ENCODE assay signal across 27 mouse cellular contexts in the genomic region with DNA sequence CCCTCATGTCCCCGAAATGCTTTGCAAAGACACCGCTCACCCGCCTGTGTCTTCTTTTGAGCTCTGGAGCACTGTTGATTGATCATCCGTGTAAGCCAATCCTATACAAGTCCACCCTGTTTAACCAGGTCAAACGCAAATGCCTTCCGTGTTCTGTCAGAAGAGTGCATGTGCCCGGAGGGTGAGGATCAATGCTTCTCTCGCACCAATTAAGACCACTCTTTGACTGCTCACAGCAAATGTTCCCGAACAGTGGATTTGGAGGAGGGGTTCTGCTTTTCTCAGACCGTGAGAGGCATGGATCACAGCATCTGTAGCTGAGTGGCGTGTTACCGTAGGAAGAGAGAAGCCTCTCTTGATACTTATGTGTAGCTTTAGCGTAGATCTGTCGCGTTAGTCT. TPM values are rescaled to one million over a fixed set of nuclear protein-coding genes. Genes with fewer than 3 reads are reported as not detected.
"Had no signal": no experiment of that assay in that cellular context is flagged by ENCODE, and none has a peak within 500 bp of the region (broad histone marks: within the 10 kb centered on the region; RNA-seq: fewer than 3 reads in every experiment).

No protein-coding gene starts in this region.

- H3K36me3 ChIP-seq: heart, embryonic 10.5 days; heart, embryonic 15.5 days; hindbrain, embryonic 13.5 days; hindbrain, embryonic 15.5 days; kidney, embryonic 15.5 days; limb, embryonic 13.5 days; limb, embryonic 15.5 days had no signal

- ATAC-seq: hindbrain, postnatal 0 days; intestine, embryonic 16.5 days had no signal

- H3K4me3 ChIP-seq: gastrocnemius, adult 2 months; heart, embryonic 10.5 days; heart, embryonic 13.5 days; heart, embryonic 15.5 days; hindbrain, embryonic 13.5 days; hindbrain, embryonic 15.5 days; kidney, embryonic 15.5 days; limb, embryonic 13.5 days; limb, embryonic 15.5 days had no signal

- H3K4me2 ChIP-seq: heart, embryonic 13.5 days; heart, embryonic 15.5 days; hindbrain, embryonic 13.5 days; hindbrain, embryonic 15.5 days; kidney, embryonic 15.5 days; limb, embryonic 13.5 days; limb, embryonic 15.5 days; liver, embryonic 11.5 days had no signal

- H3K27me3 ChIP-seq: heart, embryonic 13.5 days; heart, embryonic 15.5 days; hindbrain, embryonic 13.5 days; hindbrain, embryonic 15.5 days; kidney, embryonic 15.5 days; limb, embryonic 13.5 days; limb, embryonic 15.5 days had no signal

- DNase-seq: gastrocnemius, adult 2 months; gastrocnemius, postnatal 14 days; gastrocnemius, postnatal 36 days; heart, adult 18-20 months; heart, postnatal 14 days; heart, postnatal 36 days; kidney, adult 11 months; kidney, adult 2 months; kidney, adult 9 months; kidney, postnatal 14 days; kidney, postnatal 36 days; layer of hippocampus, adult 9-11 months; layer of hippocampus, postnatal 36 days; left cerebral cortex, postnatal 4 days had no signal

- H3K9me3 ChIP-seq: heart, embryonic 15.5 days; hindbrain, embryonic 15.5 days; kidney, embryonic 15.5 days; limb, embryonic 13.5 days; limb, embryonic 15.5 days had no signal

- H3K4me1 ChIP-seq: heart, embryonic 15.5 days; limb, embryonic 13.5 days; limb, embryonic 15.5 days had no signal

- H3K9ac ChIP-seq: heart, embryonic 13.5 days; heart, embryonic 15.5 days; hindbrain, embryonic 13.5 days; hindbrain, embryonic 15.5 days; kidney, embryonic 15.5 days; limb, embryonic 13.5 days; limb, embryonic 15.5 days had no signal

- H3K27ac ChIP-seq: gastrocnemius, adult 2 months; heart, embryonic 10.5 days; heart, embryonic 13.5 days; heart, embryonic 15.5 days; hindbrain, embryonic 13.5 days; hindbrain, embryonic 15.5 days; hindbrain, postnatal 0 days; kidney, embryonic 15.5 days; kidney, postnatal 0 days; limb, embryonic 13.5 days; limb, embryonic 15.5 days had no signal

RNA-seq across cellular contexts. Expression of gene Prox1, which starts 46.1 kb away (rescaled TPM):
- total RNA-seq: hematopoietic stem cell, adult 5-6 weeks had no signal
